Mouse (Mus musculus): Measurements from ENCODE around the gene St6galnac4.

- TF ChIP-seq POLR2A (IDR thresholded peaks at IDR 0.05; ENCODE audit: borderline replicate concordance, control insufficient read depth, low read depth, low read length) = no peak
- TF ChIP-seq CTCF (IDR thresholded peaks at IDR 0.05; ENCODE audit: control insufficient read depth, insufficient read depth, low read length) = peak; percentile 57
These were observed 19.6 kb downstream of the St6galnac4 start for GRCm38 (mm10) chr2:32606161-32607142.
